Mouse (Mus musculus): ENCODE measurements at regions not wholly inside any gene's neighbourhood (a gene's known extent, or its start where the extent isn't known, plus 50 kb on each side); places are given as distances from the start of the nearest gene placed in this dataset.

- 0 out of 2 replicates have a peak, but pooled peaks cover 4% of the 10 kb centered on the region for H3K27me3 ChIP-seq (replicated peaks; ENCODE audit: control insufficient read depth, insufficient read depth, low read length)
Observed at GRCm38 (mm10) chrX:139392777-139393176, 59.3 kb downstream of the Trap1a start.

GRCm38 (mm10) chrX:139416701-139417100 lies 63.5 kb upstream of the D330045A20Rik start:
- no peak for ATAC-seq (ENCODE audit: low read depth)
- 60% methylated on average over 6 of the region's 6 CpGs for WGBS
- no peaks in the 10 kb centered on the region for H3K36me3 ChIP-seq (ENCODE audit: control insufficient read depth, insufficient read depth, low read length)
- H3K4me1 ChIP-seq (ENCODE audit: control insufficient read depth, insufficient read depth, low read length) = no peaks in the 10 kb centered on the region
- no peaks in the 10 kb centered on the region for H3K9me3 ChIP-seq (ENCODE audit: control insufficient read depth, low read length)
- H3K27me3 ChIP-seq (replicated peaks; ENCODE audit: control insufficient read depth, insufficient read depth, low read length) = no peaks in the 10 kb centered on the region
- H3K9ac ChIP-seq (ENCODE audit: low read depth, low read length) = no peak overlapping the region
- no peak overlapping the region for H3K4me2 ChIP-seq (ENCODE audit: low read depth, low read length)
- no peak overlapping the region for H3K4me3 ChIP-seq (ENCODE audit: low read depth, low read length)
- DNase-seq (ENCODE audit: low spot score) = peak; percentile 41
- H3K27ac ChIP-seq (replicated peaks; ENCODE audit: low read depth, low read length) = no peak overlapping the region

More at GRCm38 (mm10) chrX:139392777-139393176, 59.3 kb downstream of the Trap1a start:
- no peak overlapping the region for H3K27ac ChIP-seq (replicated peaks; ENCODE audit: low read depth, low read length)
- no peak overlapping the region for H3K4me3 ChIP-seq (ENCODE audit: low read depth, low read length)
- H3K36me3 ChIP-seq (ENCODE audit: control insufficient read depth, insufficient read depth, low read length) = no peaks in the 10 kb centered on the region
- ATAC-seq (ENCODE audit: low read depth) (no peak), DNase-seq (ENCODE audit: low spot score) (no peak)
- no peak overlapping the region for H3K9ac ChIP-seq (ENCODE audit: low read depth, low read length)
- 76% methylated on average over 3 of the region's 3 CpGs for WGBS
- no peak overlapping the region for H3K4me2 ChIP-seq (ENCODE audit: low read depth, low read length)
- H3K9me3 ChIP-seq (ENCODE audit: control insufficient read depth, low read length) = no peaks in the 10 kb centered on the region
- no peaks in the 10 kb centered on the region for H3K4me1 ChIP-seq (ENCODE audit: control insufficient read depth, insufficient read depth, low read length)

- Histone ChIP-seq H3K4me3 (ENCODE audit: low read depth, low read length) (no peak overlapping the region), H3K9me3 (ENCODE audit: control insufficient read depth, low read length) (no peaks in the 10 kb centered on the region), H3K4me1 (ENCODE audit: control insufficient read depth, insufficient read depth, low read length) (no peaks in the 10 kb centered on the region), H3K9ac (ENCODE audit: low read depth, low read length) (no peak overlapping the region), H3K27me3 (replicated peaks; ENCODE audit: control insufficient read depth, insufficient read depth, low read length) (no peaks in the 10 kb centered on the region), H3K36me3 (ENCODE audit: control insufficient read depth, insufficient read depth, low read length) (no peaks in the 10 kb centered on the region), H3K27ac (replicated peaks; ENCODE audit: low read depth, low read length) (no peak overlapping the region), H3K4me2 (ENCODE audit: low read depth, low read length) (no peak overlapping the region)
- ATAC-seq (ENCODE audit: low read depth) (no peak), DNase-seq (ENCODE audit: low spot score) (peak; percentile 2)
- 82% methylated on average over 6 of the region's 6 CpGs for WGBS
Observed at GRCm38 (mm10) chrX:139419867-139420266, 60.3 kb upstream of the D330045A20Rik start.

- H3K4me3 ChIP-seq (ENCODE audit: low read depth, low read length) = no peak overlapping the region
- H3K4me1 ChIP-seq (ENCODE audit: control insufficient read depth, insufficient read depth, low read length) = no peaks in the 10 kb centered on the region
- WGBS = 94% methylated on average over 1 of the region's 1 CpGs
- H3K9ac ChIP-seq (ENCODE audit: low read depth, low read length) = no peak overlapping the region
- no peaks in the 10 kb centered on the region for H3K9me3 ChIP-seq (ENCODE audit: control insufficient read depth, low read length)
- ATAC-seq (ENCODE audit: low read depth) (no peak), DNase-seq (ENCODE audit: low spot score) (no peak)
- H3K4me2 ChIP-seq (ENCODE audit: low read depth, low read length) = no peak overlapping the region
- H3K27me3 ChIP-seq (replicated peaks; ENCODE audit: control insufficient read depth, insufficient read depth, low read length) = no peaks in the 10 kb centered on the region
- no peaks in the 10 kb centered on the region for H3K36me3 ChIP-seq (ENCODE audit: control insufficient read depth, insufficient read depth, low read length)
- no peak overlapping the region for H3K27ac ChIP-seq (replicated peaks; ENCODE audit: low read depth, low read length)
Observed at GRCm38 (mm10) chrX:139424307-139424706, 55.9 kb upstream of the D330045A20Rik start.
